24 mouse cellular contexts compared by ENCODE assay signal in genomic region chr17:66822347-66822746, GRCm38 (mm10).
DNase-seq lines count a peak whose midpoint lies in the region; ATAC-seq lines count a peak whose summit lies in the region.
"Had no signal": no experiment of that assay in that cellular context is flagged by ENCODE, and none has a peak within 500 bp of the region (broad histone marks: within the 10 kb centered on the region; RNA-seq: fewer than 3 reads in every experiment).

No protein-coding gene starts in this region.

- no peaks in the 10 kb centered on the region for H3K4me1 ChIP-seq in intestine, embryonic 14.5 days (replicated peaks; ENCODE audit: control insufficient read depth, insufficient read depth, low read length)
- H3K4me1 ChIP-seq in intestine, embryonic 16.5 days (ENCODE audit: control insufficient read depth, insufficient read depth, low read length), result no peaks in the 10 kb centered on the region
- no peaks in the 10 kb centered on the region for H3K4me1 ChIP-seq in liver, embryonic 11.5 days (replicated peaks; ENCODE audit: control insufficient read depth, insufficient read depth, low read length)
- H3K4me1 ChIP-seq: embryonic facial prominence, embryonic 12.5 days; embryonic facial prominence, embryonic 15.5 days; heart, embryonic 10.5 days; heart, embryonic 13.5 days; hindbrain, embryonic 12.5 days; hindbrain, embryonic 15.5 days had no signal

- H3K27me3 ChIP-seq in intestine, embryonic 14.5 days (replicated peaks; ENCODE audit: control insufficient read depth, insufficient read depth, low read length), result no peaks in the 10 kb centered on the region
- no peaks in the 10 kb centered on the region for H3K27me3 ChIP-seq in intestine, embryonic 16.5 days (replicated peaks; ENCODE audit: control insufficient read depth, insufficient read depth, low read length)
- H3K27me3 ChIP-seq in liver, embryonic 11.5 days (replicated peaks; ENCODE audit: control insufficient read depth, insufficient read depth, low read length), result no peaks in the 10 kb centered on the region
- H3K27me3 ChIP-seq: CH12.LX; embryonic facial prominence, embryonic 12.5 days; embryonic facial prominence, embryonic 15.5 days; heart, embryonic 13.5 days; hindbrain, embryonic 15.5 days had no signal

- no peak overlapping the region for H3K4me2 ChIP-seq in intestine, embryonic 14.5 days (ENCODE audit: low read length)
- no peak overlapping the region for H3K4me2 ChIP-seq in intestine, embryonic 16.5 days (ENCODE audit: low read depth, low read length)
- H3K4me2 ChIP-seq in liver, embryonic 11.5 days, result no peak overlapping the region
- H3K4me2 ChIP-seq: embryonic facial prominence, embryonic 12.5 days; embryonic facial prominence, embryonic 15.5 days; heart, embryonic 13.5 days; hindbrain, embryonic 12.5 days; hindbrain, embryonic 15.5 days had no signal

- ATAC-seq in intestine, embryonic 14.5 days (replicated peaks; ENCODE audit: low FRiP score, low TSS enrichment, low read depth), result no peak
- ATAC-seq in intestine, embryonic 16.5 days, result no peak
- no peak for ATAC-seq in liver, embryonic 11.5 days (replicated peaks; ENCODE audit: low FRiP score)
- ATAC-seq: forebrain, embryonic 14.5 days; forebrain, postnatal 0 days had no signal

- 75% methylated on average over 2 of the region's 2 CpGs for WGBS in intestine, embryonic 14.5 days
- 66% methylated on average over 2 of the region's 2 CpGs for WGBS in intestine, embryonic 16.5 days
- 72% methylated on average over 2 of the region's 2 CpGs for WGBS in liver, embryonic 11.5 days
- 57% methylated on average over 2 of the region's 2 CpGs for WGBS in large intestine, adult 2 months

- H3K4me3 ChIP-seq in intestine, embryonic 14.5 days (ENCODE audit: low read depth, low read length), result no peak overlapping the region
- no peak overlapping the region for H3K4me3 ChIP-seq in intestine, embryonic 16.5 days (ENCODE audit: low read length)
- H3K4me3 ChIP-seq in liver, embryonic 11.5 days (ENCODE audit: low read depth, low read length), result no peak overlapping the region
- H3K4me3 ChIP-seq: embryonic facial prominence, embryonic 12.5 days; embryonic facial prominence, embryonic 15.5 days; heart, adult 2 months; heart, embryonic 10.5 days; heart, embryonic 13.5 days; hindbrain, embryonic 12.5 days; hindbrain, embryonic 15.5 days had no signal

- no peak overlapping the region for H3K9ac ChIP-seq in intestine, embryonic 14.5 days (ENCODE audit: low read length)
- no peak overlapping the region for H3K9ac ChIP-seq in intestine, embryonic 16.5 days (ENCODE audit: low read depth, low read length)
- H3K9ac ChIP-seq in liver, embryonic 11.5 days (ENCODE audit: low read depth, low read length), result no peak overlapping the region
- H3K9ac ChIP-seq: embryonic facial prominence, embryonic 12.5 days; embryonic facial prominence, embryonic 15.5 days; forebrain, postnatal 0 days; heart, embryonic 13.5 days; hindbrain, embryonic 12.5 days; hindbrain, embryonic 15.5 days had no signal

- DNase-seq in intestine, embryonic 14.5 days (ENCODE audit: low spot score), result peak; percentile 13
- DNase-seq in liver, embryonic 11.5 days (ENCODE audit: low spot score), result peak; percentile 18
- no peak for DNase-seq in liver
- peak; percentile 3 for DNase-seq in large intestine, adult 2 months (ENCODE audit: low read depth, low spot score)
- no peak for DNase-seq in right cerebral cortex, postnatal 14 days
- no peak for DNase-seq in natural killer cell, adult 2 months (ENCODE audit: low spot score in 2 of 2)
- DNase-seq: adrenal gland, postnatal 10 days; adrenal gland, postnatal 36 days; B cell, adult 2 months; cerebellum, adult 2 months; cerebellum, adult 9-11 months; cerebellum, postnatal 25 days; forebrain, postnatal 0 days; gastrocnemius, postnatal 25 days; heart, adult 2 months had no signal

- no peaks in the 10 kb centered on the region for H3K36me3 ChIP-seq in intestine, embryonic 14.5 days (ENCODE audit: control insufficient read depth, insufficient read depth, low read length)
- no peaks in the 10 kb centered on the region for H3K36me3 ChIP-seq in intestine, embryonic 16.5 days (ENCODE audit: control insufficient read depth, insufficient read depth, low read length)
- H3K36me3 ChIP-seq in liver, embryonic 11.5 days (ENCODE audit: control insufficient read depth, insufficient read depth, low read length), result no peaks in the 10 kb centered on the region
- H3K36me3 ChIP-seq: embryonic facial prominence, embryonic 12.5 days; embryonic facial prominence, embryonic 15.5 days; heart, embryonic 10.5 days; heart, embryonic 13.5 days; hindbrain, embryonic 12.5 days; hindbrain, embryonic 15.5 days had no signal

- no peaks in the 10 kb centered on the region for H3K9me3 ChIP-seq in intestine, embryonic 14.5 days (ENCODE audit: control insufficient read depth, low read length)
- H3K9me3 ChIP-seq in intestine, embryonic 16.5 days (ENCODE audit: control insufficient read depth, low read length), result no peaks in the 10 kb centered on the region
- H3K9me3 ChIP-seq in liver, embryonic 11.5 days (ENCODE audit: control insufficient read depth, low read length), result no peaks in the 10 kb centered on the region
- H3K9me3 ChIP-seq: embryonic facial prominence, embryonic 12.5 days; embryonic facial prominence, embryonic 15.5 days; heart, embryonic 10.5 days; heart, embryonic 13.5 days; hindbrain, embryonic 12.5 days; hindbrain, embryonic 15.5 days had no signal

- no peak overlapping the region for H3K27ac ChIP-seq in intestine, embryonic 14.5 days (ENCODE audit: low read depth)
- H3K27ac ChIP-seq in intestine, embryonic 16.5 days (ENCODE audit: low read length), result no peak overlapping the region
- H3K27ac ChIP-seq in liver, embryonic 11.5 days (ENCODE audit: low read depth, low read length), result no peak overlapping the region
- H3K27ac ChIP-seq: embryonic facial prominence, embryonic 12.5 days; embryonic facial prominence, embryonic 15.5 days; heart, adult 2 months; heart, embryonic 10.5 days; heart, embryonic 13.5 days; hindbrain, embryonic 12.5 days; hindbrain, embryonic 15.5 days had no signal

Comparison
In these comparisons a context has a peak if more than half of its experiments do, and no peak if none do; other contexts are left out.
1. DNase-seq: peak in intestine, embryonic 14.5 days (single experiment), liver, embryonic 11.5 days (single experiment) and large intestine, adult 2 months (single experiment); none in liver (single experiment), right cerebral cortex, postnatal 14 days (single experiment) and natural killer cell, adult 2 months (0 of 2).